Mouse (Mus musculus): ENCODE measurements around the gene Fas. TPM values are rescaled to one million over a fixed set of nuclear protein-coding genes. Genes with fewer than 3 reads are reported as not detected.

Fas gene
- polyA plus RNA-seq (2015; fragmentation: Nextera tagmentation; extraction: Ambion mirVana): 1.5 and 1.6 TPM in 2 replicates

DNA sequence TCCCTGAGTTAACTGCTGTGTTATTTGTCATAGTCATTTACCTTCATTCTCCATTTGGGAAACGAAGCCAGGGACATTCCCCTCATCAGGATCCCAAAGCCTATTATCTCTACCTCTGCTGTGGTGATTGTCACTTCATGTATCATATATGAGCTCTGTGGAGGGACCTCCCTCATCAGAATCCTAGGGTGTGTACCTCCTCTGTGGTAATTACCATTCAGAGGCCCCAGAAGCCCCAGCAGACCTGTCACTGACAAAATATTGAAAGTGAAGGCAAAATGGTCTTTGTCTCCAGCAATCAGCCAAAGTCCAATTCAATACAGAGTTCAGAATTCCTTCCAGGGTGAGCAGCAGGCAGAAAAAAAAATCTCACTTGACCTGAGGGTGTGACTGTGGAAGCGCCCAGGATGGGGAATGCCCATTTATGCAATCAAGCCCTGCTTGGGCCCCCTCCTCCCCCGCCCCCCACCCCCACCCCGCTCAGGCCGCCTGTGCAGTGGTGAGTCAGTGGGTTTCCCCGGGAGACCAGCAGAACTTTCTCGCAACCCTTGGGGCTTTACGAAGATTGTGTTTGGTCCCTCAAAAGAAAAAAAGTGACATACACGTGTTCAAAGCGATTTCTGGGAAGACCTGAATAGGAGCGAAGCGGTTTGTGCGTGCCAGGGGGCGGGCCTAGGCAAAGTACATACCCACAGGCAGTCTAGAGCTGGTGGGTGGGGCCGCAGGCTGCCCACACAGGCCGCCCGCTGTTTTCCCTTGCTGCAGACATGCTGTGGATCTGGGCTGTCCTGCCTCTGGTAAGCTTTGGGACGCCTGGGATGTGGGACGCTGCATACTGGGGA lies at the start of gene Fas:
Fas (plus strand) TSS at position 719 of the 842 bp plus-strand sequence.
- Histone ChIP-seq H3K36me3 (ENCODE audit: control insufficient read depth, insufficient read depth, low read length) (no peaks in the 10 kb centered on the region), H3K27ac (ENCODE audit: low read depth, low read length) (no peak within 1 kb of the TSS)
- WGBS: 4% methylated on average over 19 of the region's 19 CpGs

DNA sequence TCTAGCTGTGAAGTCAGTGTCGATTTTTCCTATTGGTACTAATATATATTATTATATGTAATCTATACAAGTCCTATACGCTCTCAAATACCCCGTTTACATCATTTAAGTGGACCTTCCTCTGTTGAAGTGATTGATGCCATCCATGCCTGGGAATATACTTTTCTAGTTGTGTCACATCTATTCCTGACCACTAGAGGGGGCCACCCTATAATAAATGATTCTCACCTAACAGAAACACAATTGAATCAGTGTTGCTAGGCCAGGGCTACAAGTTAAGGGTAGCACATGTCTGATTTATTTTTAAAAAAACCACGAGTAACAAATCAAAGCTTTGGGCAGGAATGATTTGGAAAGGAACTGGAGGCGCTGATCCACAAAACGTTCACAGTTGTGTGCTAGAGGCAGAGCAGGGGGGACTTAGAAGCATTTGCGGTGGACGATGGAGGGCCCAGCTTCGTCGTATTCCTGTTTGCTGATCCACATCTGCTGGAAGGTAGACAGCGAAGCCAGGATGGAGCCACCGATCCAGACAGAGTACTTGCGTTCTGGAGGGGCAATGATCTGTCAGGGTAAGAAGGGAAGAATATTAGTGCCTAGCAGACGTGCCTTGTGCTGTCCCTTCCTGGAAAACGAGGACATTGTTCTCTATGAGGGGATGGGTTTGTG lies 49.1 kb upstream of the Fas start:
- ATAC-seq: no peak
- Histone ChIP-seq H3K9me3 (ENCODE audit: control insufficient read depth, low read length) (no peaks in the 10 kb centered on the region), H3K27me3 (replicated peaks; ENCODE audit: control insufficient read depth, insufficient read depth, low read length) (no peaks in the 10 kb centered on the region), H3K4me3 (ENCODE audit: low read length) (no peak overlapping the region), H3K36me3 (ENCODE audit: control insufficient read depth, insufficient read depth, low read length) (peaks cover 2% of the 10 kb centered on the region; the same call in 1 of the 2 replicates), H3K4me1 (ENCODE audit: control insufficient read depth, insufficient read depth, low read depth, low read length) (no peaks in the 10 kb centered on the region), H3K27ac (ENCODE audit: low read depth, low read length) (no peak overlapping the region), H3K9ac (ENCODE audit: low read depth, low read length) (no peak overlapping the region), H3K4me2 (ENCODE audit: low read length) (no peak overlapping the region)
- 69% methylated on average over 15 of the region's 15 CpGs for WGBS

More for the DNA sequence above, at the start of gene Fas:
- Histone ChIP-seq H3K9me3 (ENCODE audit: control insufficient read depth, low read length) (no peaks in the 10 kb centered on the region), H3K4me3 (ENCODE audit: low read length) (peak within 1 kb of the TSS; percentile 36), H3K4me1 (ENCODE audit: control insufficient read depth, insufficient read depth, low read depth, low read length) (peaks cover 4% of the 10 kb centered on the region; the same call in 1 of the 2 replicates), H3K4me2 (ENCODE audit: low read length) (peak within 1 kb of the TSS; percentile 88), H3K27me3 (replicated peaks; ENCODE audit: control insufficient read depth, insufficient read depth, low read length) (no peaks in the 10 kb centered on the region; the same call in 1 of the 2 replicates), H3K9ac (ENCODE audit: low read depth, low read length) (peak within 1 kb of the TSS; percentile 55)
- ATAC-seq: peak; percentile 96

- no peak for ATAC-seq
- Histone ChIP-seq H3K4me3 (ENCODE audit: low read length) (no peak overlapping the region), H3K27ac (ENCODE audit: low read depth, low read length) (no peak overlapping the region), H3K4me2 (ENCODE audit: low read length) (no peak overlapping the region), H3K9ac (ENCODE audit: low read depth, low read length) (no peak overlapping the region), H3K9me3 (ENCODE audit: control insufficient read depth, low read length) (no peaks in the 10 kb centered on the region), H3K27me3 (replicated peaks; ENCODE audit: control insufficient read depth, insufficient read depth, low read length) (no peaks in the 10 kb centered on the region), H3K4me1 (ENCODE audit: control insufficient read depth, insufficient read depth, low read depth, low read length) (no peaks in the 10 kb centered on the region), H3K36me3 (ENCODE audit: control insufficient read depth, insufficient read depth, low read length) (no peaks in the 10 kb centered on the region; the same call in 1 of the 2 replicates)
These were observed 47.5 kb upstream of the Fas start for GRCm38 (mm10) chr19:34242925-34243324.

DNA sequence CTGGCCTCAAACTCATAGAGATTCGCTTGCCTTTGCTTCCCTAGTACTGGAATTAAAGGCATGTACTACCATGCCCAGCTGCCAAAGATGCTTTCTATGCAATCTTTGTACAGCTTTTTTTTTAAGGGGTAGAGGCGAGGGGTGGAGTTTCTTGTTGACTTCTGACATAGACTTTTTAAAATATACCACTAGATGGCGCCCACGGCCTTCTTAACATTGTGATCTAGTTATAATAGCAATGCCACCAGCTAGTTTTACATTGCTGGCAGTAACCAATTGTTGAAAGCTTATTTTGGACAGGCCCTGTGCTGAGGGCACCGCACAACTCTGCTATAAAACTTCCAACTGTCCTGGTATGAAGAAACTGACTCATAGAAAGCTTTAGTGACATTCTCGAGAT lies 46.4 kb upstream of the Fas start:
- Histone ChIP-seq H3K27ac (ENCODE audit: low read depth, low read length) (no peak overlapping the region), H3K9me3 (ENCODE audit: control insufficient read depth, low read length) (no peaks in the 10 kb centered on the region), H3K4me2 (ENCODE audit: low read length) (no peak overlapping the region), H3K27me3 (replicated peaks; ENCODE audit: control insufficient read depth, insufficient read depth, low read length) (no peaks in the 10 kb centered on the region), H3K9ac (ENCODE audit: low read depth, low read length) (no peak overlapping the region), H3K4me1 (ENCODE audit: control insufficient read depth, insufficient read depth, low read depth, low read length) (no peaks in the 10 kb centered on the region), H3K4me3 (ENCODE audit: low read length) (no peak overlapping the region), H3K36me3 (ENCODE audit: control insufficient read depth, insufficient read depth, low read length) (no peaks in the 10 kb centered on the region)
- WGBS: 20% methylated on average over 6 of the region's 6 CpGs
- peak; percentile 73 for ATAC-seq

DNA sequence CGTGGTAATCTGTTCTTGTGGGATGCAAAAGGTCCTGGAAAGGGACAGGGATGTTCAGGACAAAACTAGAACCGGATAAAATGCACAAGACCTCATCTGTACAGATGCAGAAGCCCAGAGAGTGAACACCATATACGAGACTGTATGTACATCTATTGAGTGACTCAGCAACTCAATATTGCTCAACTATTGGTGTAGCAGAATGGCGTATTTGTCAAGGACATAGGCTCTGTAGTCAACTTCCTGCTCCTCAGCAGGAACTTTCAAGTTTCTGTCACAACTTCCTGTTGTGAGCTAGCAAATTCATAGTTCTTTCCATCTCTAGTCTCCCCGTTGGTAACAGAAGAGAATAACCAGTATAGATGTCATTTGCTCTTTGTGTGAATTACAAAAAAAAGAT lies 41.9 kb upstream of the Fas start:
- no peaks in the 10 kb centered on the region for H3K9me3 ChIP-seq (ENCODE audit: control insufficient read depth, low read length)
- H3K27ac ChIP-seq (ENCODE audit: low read depth, low read length): no peak overlapping the region
- no peak overlapping the region for H3K9ac ChIP-seq (ENCODE audit: low read depth, low read length)
- no peaks in the 10 kb centered on the region for H3K4me1 ChIP-seq (ENCODE audit: control insufficient read depth, insufficient read depth, low read depth, low read length)
- no peak overlapping the region for H3K4me2 ChIP-seq (ENCODE audit: low read length)
- H3K27me3 ChIP-seq (replicated peaks; ENCODE audit: control insufficient read depth, insufficient read depth, low read length): no peaks in the 10 kb centered on the region
- H3K36me3 ChIP-seq (ENCODE audit: control insufficient read depth, insufficient read depth, low read length): no peaks in the 10 kb centered on the region
- WGBS: 77% methylated on average over 5 of the region's 5 CpGs
- ATAC-seq: no peak
- no peak overlapping the region for H3K4me3 ChIP-seq (ENCODE audit: low read length)

DNA sequence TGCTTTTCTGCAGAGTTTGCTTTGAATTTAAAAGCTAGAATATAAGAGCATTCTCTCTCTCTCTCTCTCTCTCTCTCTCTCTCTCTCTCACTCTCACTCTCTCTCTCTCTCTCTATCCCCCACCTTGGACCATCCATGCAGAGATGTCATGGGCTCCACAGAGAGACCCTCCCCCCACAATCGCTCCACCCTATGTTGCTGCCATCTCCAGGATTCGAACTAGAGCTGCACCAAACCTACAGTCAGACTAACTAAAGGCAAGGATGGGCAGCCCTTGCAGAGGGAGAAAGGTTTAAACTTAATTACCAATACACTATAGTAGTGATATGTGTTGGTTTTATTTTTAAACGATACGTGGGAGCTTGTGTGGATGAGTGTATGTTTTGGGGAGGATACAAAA lies 39.8 kb upstream of the Fas start:
- no peak overlapping the region for H3K9ac ChIP-seq (ENCODE audit: low read depth, low read length)
- H3K36me3 ChIP-seq (ENCODE audit: control insufficient read depth, insufficient read depth, low read length): no peaks in the 10 kb centered on the region
- no peak for ATAC-seq
- 87% methylated on average over 4 of the region's 4 CpGs for WGBS
- no peaks in the 10 kb centered on the region for H3K4me1 ChIP-seq (ENCODE audit: control insufficient read depth, insufficient read depth, low read depth, low read length)
- H3K4me3 ChIP-seq (ENCODE audit: low read length): no peak overlapping the region
- H3K4me2 ChIP-seq (ENCODE audit: low read length): no peak overlapping the region
- H3K9me3 ChIP-seq (ENCODE audit: control insufficient read depth, low read length): no peaks in the 10 kb centered on the region
- H3K27ac ChIP-seq (ENCODE audit: low read depth, low read length): no peak overlapping the region
- no peaks in the 10 kb centered on the region for H3K27me3 ChIP-seq (replicated peaks; ENCODE audit: control insufficient read depth, insufficient read depth, low read length)

GRCm38 (mm10) chr19:34251900-34252299 lies 38.6 kb upstream of the Fas start:
- no peaks in the 10 kb centered on the region for H3K36me3 ChIP-seq (ENCODE audit: control insufficient read depth, insufficient read depth, low read length)
- no peaks in the 10 kb centered on the region for H3K4me1 ChIP-seq (ENCODE audit: control insufficient read depth, insufficient read depth, low read depth, low read length)
- no peak overlapping the region for H3K9ac ChIP-seq (ENCODE audit: low read depth, low read length)
- no peaks in the 10 kb centered on the region for H3K27me3 ChIP-seq (replicated peaks; ENCODE audit: control insufficient read depth, insufficient read depth, low read length)
- ATAC-seq: no peak
- H3K4me2 ChIP-seq (ENCODE audit: low read length): no peak overlapping the region
- no peak overlapping the region for H3K4me3 ChIP-seq (ENCODE audit: low read length)
- no peak overlapping the region for H3K27ac ChIP-seq (ENCODE audit: low read depth, low read length)
- no peaks in the 10 kb centered on the region for H3K9me3 ChIP-seq (ENCODE audit: control insufficient read depth, low read length)
- 81% methylated on average over 2 of the region's 2 CpGs for WGBS

DNA sequence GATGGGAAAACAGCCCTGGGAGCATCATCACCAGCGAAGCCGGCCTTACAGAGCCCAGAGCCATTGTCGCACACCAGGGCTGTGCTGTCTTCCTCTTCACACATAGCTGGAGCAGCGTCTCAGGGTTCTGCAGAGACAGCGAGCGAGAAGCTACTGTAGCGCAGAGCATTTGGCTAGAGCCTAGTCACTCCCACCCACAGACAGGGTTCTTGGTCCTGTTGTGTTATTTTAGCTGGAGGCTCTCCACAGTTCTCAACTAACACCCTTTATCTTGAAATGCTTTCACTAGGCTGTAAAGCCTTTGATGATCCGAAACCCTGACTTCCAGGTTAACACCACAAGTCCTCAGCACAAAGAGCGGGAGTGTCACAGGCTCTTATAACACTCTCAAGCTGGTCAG lies 38.0 kb upstream of the Fas start:
- WGBS: 88% methylated on average over 9 of the region's 9 CpGs
- ATAC-seq: no peak
- Histone ChIP-seq H3K9ac (ENCODE audit: low read depth, low read length) (no peak overlapping the region), H3K4me3 (ENCODE audit: low read length) (no peak overlapping the region), H3K9me3 (ENCODE audit: control insufficient read depth, low read length) (no peaks in the 10 kb centered on the region), H3K36me3 (ENCODE audit: control insufficient read depth, insufficient read depth, low read length) (no peaks in the 10 kb centered on the region), H3K4me2 (ENCODE audit: low read length) (no peak overlapping the region), H3K27me3 (replicated peaks; ENCODE audit: control insufficient read depth, insufficient read depth, low read length) (no peaks in the 10 kb centered on the region), H3K27ac (ENCODE audit: low read depth, low read length) (no peak overlapping the region), H3K4me1 (ENCODE audit: control insufficient read depth, insufficient read depth, low read depth, low read length) (no peaks in the 10 kb centered on the region)

GRCm38 (mm10) chr19:34254101-34254879 lies 36.2 kb upstream of the Fas start:
- Histone ChIP-seq H3K27ac (ENCODE audit: low read depth, low read length) (no peak overlapping the region), H3K36me3 (ENCODE audit: control insufficient read depth, insufficient read depth, low read length) (no peaks in the 10 kb centered on the region), H3K4me3 (ENCODE audit: low read length) (no peak overlapping the region), H3K9me3 (ENCODE audit: control insufficient read depth, low read length) (no peaks in the 10 kb centered on the region), H3K27me3 (replicated peaks; ENCODE audit: control insufficient read depth, insufficient read depth, low read length) (no peaks in the 10 kb centered on the region), H3K9ac (ENCODE audit: low read depth, low read length) (no peak overlapping the region), H3K4me2 (ENCODE audit: low read length) (no peak overlapping the region), H3K4me1 (ENCODE audit: control insufficient read depth, insufficient read depth, low read depth, low read length) (no peaks in the 10 kb centered on the region)
- ATAC-seq: no peak
- 53% methylated on average over 14 of the region's 14 CpGs for WGBS

Data from hindbrain, embryonic 16.5 days (tissue).